Mouse (Mus musculus): Measurements from ENCODE around the gene Gm49378.

Gene Gm49378

DNA sequence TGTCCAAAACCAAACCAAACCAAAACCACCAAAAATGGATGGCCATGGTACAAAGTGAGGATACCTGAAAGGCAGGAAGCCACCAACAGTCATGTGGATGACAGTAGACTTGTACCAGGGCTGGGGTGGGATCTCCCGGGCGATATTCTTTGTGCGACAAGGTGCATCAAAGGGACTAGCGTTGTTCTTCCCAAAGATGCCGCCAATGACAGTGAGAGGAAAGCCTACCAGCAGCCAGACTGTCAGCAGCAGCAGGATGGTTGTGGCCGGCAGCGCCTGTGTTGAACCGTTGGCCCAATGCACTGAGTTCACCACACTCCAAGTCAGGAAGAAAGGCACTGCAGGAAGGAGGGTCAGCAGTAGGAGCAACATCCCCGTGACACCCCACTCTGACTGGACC lies at the start of gene Gm49378:
TSS of gene Gm49378 (minus strand) at position 101 of the 400 bp plus-strand sequence.
- no peak for DNase-seq (ENCODE audit: low spot score in 2 of 2)

DNA sequence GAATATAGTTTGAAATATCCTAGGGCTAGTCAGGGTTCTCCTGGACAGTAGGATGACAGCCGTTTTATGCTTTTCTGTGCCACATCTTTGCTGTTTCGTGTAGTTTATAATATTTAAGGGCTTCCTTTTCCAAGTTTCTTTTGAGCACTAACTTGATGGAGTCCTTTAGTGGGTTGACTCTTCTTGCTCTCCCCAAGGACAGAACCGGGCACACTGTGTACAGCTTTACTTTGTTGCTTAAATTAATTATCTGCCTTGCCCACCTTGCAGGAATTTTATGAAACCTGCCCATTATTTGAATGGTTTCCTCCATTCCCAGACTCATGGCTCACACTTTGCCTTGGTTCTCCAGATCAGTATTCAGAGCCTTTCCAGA lies 44.4 kb upstream of the Gm49378 start:
- no peak for DNase-seq (ENCODE audit: low spot score in 2 of 2)

DNA sequence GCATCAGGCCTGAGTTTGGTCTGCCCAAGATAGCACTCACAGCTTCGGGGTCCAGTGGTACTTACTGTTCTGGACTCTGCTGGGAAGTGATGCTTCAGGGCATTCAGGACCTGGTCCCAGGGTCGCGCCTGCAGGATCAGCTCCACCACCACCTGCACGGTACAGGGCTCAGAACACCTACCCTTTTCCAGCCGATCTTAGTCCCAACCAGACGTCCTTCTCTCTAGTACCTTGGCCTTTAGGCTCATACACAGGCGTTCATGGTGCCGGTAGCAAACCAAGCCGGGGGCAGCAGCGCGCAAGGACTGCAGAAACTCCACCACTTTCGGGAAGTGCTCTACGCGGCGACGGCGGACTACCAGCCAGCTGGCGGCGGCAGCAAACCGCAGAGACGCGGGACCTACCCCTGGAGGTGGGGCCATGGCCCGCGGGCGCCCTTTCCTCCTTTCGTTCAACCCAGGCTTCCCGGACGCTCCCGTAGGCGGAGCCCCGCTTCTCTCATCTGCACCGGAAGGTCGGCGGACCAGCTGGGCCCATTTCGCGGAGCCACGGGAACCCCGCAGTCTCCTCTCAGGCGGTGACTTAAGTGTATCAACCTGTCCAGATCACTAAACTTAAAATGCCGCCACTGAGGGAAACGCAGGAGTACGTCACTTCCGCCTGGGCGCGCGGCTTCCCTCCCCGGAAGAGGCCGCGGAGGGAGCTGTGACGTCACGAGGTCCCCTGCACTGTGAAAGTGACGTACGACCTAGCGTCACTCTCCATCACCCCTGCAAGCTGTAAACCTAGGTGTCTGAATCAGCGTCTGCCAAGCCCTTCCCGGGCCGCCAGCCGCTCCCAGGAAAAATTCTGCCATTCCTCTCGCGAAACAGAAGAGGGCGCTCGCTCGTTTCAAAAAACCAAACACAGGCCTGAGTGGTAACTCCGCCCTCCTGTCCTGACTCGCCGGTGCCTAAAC lies 43.7 kb upstream of the Gm49378 start, which contains the start of gene Tinf2:
TSS of gene Tinf2 (minus strand) at position 661 of the 958 bp plus-strand sequence.
- DNase-seq (ENCODE audit: low spot score in 2 of 2), result peak; percentile 88

DNA sequence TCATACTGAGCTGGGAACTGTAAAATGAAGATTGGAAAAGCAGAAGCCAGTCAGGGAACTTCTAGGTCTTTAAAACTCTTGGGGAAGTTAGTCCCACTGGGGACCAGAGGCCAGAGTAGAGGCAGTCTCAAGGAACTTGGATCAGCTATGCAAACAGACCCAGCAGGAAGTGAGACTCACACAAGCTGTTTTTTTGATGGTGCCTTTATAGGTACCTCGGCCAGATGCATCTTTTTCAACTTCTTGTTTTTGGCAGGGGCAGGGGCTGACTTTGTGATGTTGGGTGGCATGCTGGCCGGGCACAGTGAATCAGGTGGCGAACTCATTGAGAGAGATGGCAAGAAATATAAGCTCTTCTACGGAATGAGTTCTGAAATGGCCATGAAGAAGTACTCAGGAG lies 39.9 kb upstream of the Gm49378 start:
- DNase-seq (ENCODE audit: low spot score in 2 of 2), result no peak

DNA sequence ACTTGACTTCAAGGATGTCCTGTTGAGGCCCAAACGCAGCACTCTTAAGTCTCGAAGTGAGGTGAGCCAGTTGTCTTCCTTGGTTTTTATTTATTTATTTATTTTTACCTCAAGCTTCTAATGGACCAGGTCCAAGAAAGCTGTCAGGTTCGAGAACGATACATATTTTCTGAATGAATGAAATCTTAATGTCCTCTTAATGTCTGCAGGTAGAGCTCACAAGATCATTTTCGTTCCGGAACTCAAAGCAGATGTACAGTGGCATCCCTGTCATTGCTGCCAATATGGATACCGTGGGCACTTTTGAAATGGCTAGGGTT lies 35.0 kb upstream of the Gm49378 start:
- DNase-seq (ENCODE audit: low spot score in 2 of 2), result no peak

DNA sequence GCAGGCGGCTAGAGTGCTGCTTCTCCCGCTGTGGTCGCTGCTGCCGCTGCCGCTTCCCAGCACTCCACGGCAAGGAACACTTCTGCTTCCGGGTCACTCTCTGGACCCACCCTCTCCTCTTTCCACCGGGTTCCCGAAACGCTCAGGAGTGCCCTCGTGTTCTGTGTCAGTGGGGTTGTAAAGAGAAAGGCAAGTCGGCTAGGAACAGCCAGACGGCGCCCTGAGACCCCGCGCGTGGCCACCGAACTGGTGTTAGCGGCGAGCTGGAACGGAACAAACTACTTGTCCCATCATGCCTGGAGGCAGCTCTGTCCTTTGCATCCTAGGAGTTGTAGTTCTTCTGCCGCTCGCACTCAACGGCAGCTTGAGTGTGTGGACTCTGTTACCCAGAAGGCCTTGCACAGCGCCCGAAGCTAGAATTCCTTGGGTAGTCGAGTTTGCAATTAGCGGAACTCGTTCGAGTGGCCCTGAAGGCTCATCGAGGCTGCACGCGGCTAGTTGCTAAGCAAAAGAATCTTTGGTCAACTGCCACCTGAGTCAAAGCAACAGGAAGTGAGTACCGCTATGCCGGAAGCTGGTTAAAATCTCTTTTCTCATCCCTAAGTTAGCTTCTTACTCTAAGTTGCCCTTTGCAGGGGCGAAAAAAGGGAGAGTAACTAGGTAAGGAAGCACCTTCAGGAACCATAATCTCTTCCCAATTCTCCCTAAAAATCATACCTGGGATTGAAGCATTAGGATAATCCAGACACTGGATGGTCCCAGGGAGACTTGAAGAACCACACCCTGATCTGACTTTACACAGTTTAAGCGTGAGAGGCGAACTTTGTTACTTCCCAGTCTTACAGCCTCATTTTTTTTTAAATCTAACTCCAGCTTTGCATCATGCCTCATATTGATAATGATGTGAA lies 34.4 kb upstream of the Gm49378 start, which contains the start of the genes Gmpr2 and Nedd8:
TSS of gene Gmpr2 (plus strand) at position 109 of the 908 bp plus-strand sequence.
TSS of gene Nedd8 (minus strand) at position 292 of the 908 bp plus-strand sequence.
- peak; percentile 90 to 97 for DNase-seq (ENCODE audit: low spot score in 2 of 2)

DNA sequence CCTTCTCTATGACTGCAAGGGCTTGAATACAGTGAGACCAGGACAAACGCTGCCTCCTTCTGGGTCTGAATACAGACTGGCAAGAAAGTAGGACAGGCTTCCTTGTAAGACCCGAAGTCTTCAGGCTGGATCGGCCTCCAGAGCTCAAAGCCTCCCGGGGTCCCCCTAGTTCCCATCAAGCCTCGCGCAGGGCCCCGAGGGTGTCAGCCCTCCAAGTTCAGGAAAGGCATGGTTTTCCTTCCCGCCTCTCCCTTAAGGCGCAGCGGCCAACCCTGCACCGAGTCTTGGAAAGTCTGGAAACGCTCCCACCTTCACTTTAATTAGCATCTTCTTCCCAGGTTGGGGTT lies 33.8 kb upstream of the Gm49378 start:
- no peak for DNase-seq (ENCODE audit: low spot score in 2 of 2)

DNA sequence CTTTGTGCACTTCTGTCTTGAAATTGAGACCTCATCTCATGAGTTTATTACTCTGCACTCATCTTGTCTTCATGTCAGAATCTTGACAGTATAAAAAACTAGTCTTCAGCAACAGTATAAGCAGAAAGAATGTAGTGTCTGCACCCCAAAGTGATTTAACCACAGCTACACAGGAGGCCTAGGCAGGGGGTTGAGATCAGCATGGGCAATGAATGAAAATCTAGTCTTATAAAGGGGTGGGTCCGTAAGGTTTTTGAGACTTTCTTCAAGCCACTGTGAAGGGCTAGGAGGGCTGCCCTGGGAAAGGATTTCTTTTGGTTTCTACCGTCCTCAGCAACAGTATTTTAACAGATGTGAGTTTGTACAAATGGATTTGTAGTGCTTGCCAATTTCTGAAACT lies 22.9 kb upstream of the Gm49378 start:
- DNase-seq (ENCODE audit: low spot score in 2 of 2), result no peak

DNA sequence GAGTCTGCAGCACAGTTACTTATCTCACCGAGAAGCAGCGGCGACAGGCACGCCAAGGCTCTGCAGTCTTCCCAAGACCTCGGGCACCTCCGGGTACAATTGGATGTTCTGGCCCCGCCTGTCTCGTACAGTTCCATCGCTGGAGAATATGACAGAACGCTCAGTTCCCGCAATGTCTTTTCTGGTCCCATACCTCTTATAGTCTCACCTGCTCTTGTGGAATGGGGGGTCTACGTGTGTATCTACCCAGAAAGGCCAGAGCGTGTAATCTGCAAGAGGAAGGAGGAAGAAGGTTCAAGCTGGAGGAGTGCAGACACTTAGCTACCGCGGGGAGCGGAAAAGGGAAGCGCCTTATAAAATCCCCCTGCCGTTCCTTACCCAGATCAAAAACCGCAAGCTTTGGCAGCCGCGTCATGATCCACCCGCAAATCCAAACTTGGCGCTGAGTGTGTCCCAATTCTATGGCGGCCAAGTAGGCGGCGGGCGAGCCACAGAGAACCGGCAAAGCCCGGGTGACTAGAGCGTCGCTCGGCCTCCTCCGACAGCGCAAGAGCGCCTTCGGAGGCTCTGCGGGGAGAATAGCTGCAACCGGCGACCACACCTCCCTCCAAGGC lies 22.4 kb upstream of the Gm49378 start, which contains the start of gene Mdp1:
TSS of gene Mdp1 (minus strand) at position 549 of the 614 bp plus-strand sequence.
- DNase-seq (ENCODE audit: low spot score in 2 of 2), result peak; percentile 64 to 69

DNA sequence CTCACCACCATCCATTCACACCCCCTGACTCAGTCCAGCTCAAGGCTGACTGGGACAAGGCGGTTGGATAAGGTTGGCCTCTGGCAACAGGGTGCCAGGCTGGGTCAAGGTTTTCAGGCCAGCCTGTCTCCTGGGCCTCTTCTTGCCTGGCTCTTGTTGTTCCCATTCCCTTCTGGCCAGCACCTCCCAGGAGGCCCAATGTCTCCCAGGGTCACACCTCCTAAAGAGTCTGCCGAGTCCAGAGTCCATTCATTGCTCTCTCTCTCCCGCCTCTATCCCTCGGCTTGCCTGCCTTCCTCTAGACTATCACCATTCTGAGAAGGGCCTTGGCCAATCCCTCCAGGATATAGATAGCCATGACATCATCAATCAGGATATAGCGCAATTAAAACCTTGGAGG lies 20.3 kb upstream of the Gm49378 start:
- no peak for DNase-seq (ENCODE audit: low spot score in 2 of 2)

DNA sequence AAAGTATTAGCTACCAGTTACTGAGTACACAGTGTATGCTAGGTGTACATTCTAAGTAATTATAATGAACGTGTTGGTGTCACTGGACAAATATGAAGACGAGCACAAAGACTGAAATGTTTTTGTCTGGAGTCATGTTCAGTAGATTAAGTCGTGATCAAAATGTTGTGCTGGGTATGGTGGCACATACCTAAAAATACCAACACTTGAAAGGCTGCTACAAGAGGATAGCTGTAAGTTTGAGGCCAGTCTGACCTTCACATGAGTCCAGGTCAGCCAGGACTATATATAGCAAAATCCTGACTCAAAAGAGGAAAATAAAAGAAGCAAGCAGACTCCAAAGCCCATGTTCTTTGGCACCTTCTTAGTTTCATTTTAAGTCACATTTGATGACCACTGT lies 19.2 kb upstream of the Gm49378 start:
- DNase-seq (ENCODE audit: low spot score in 2 of 2), result no peak

DNA sequence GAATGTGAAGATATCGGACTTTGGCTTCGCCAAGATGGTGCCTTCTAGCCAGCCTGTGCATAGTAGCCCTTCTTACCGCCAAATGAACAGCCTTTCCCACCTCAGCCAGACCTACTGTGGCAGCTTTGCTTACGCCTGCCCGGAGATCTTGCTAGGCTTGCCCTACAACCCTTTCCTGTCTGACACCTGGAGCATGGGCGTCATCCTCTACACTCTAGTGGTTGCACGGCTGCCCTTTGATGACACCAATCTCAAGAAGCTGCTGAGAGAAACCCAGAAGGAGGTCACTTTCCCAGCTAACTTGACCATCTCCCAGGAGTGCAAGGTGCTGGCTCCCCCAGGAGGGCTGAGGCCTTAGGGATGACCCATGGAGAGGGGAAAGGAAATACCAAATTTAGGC lies 13.8 kb upstream of the Gm49378 start:
- no peak for DNase-seq (ENCODE audit: low spot score in 2 of 2)

DNA sequence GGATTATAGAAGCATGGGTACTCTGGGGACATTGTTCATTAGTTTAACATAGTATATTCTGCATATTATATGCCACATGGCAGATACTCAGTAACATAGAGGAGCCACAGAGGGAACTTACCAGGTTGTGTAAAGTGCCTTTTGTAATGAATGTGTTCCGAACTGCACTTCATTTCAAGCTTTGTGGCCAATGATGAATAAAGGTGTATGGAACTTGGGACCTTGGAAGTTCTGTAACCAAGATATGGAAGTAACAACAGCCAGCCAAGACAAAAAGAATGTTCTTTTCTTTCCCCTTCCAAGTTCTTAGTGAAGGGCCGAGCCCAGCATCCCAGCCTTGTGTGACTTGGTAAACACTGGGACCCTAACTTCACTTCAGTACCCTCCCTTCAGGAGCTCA lies 12.2 kb upstream of the Gm49378 start, which contains the start of gene Tssk4:
TSS of gene Tssk4 (plus strand) at position 301 of the 400 bp plus-strand sequence.
- DNase-seq (ENCODE audit: low spot score in 2 of 2), result no peak

DNA sequence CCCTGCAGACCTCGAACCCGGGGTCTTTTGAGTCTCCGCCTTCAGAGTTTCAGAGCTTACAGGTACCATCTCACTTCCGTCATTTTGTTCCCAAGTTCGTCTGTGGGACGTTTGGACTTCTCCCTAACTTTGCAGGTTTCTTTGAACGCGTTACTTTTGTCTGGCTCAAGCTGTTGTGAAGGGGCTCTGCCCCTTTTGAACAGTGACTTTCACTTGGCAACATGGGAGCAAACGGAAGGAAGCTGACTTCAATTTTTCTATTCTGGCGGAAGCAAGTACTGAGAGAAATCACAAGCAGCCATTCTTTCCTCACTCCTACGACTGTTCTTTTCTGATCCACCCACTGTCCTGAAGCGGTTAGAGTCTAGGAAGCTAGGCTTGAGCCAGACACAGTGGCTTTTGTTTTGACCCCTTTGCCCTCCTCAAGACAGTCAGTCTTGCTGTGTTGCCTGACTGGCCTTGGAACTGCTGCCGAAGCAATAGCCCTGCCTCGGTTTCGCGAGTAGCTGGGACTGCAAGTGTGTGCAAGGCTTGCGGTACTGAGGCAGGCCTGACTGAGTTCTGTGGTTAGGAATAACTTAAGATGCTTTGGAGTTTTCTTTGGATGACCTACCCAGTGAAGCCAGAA lies 6.7 kb upstream of the Gm49378 start:
- no peak for DNase-seq (ENCODE audit: low spot score in 2 of 2)

DNA sequence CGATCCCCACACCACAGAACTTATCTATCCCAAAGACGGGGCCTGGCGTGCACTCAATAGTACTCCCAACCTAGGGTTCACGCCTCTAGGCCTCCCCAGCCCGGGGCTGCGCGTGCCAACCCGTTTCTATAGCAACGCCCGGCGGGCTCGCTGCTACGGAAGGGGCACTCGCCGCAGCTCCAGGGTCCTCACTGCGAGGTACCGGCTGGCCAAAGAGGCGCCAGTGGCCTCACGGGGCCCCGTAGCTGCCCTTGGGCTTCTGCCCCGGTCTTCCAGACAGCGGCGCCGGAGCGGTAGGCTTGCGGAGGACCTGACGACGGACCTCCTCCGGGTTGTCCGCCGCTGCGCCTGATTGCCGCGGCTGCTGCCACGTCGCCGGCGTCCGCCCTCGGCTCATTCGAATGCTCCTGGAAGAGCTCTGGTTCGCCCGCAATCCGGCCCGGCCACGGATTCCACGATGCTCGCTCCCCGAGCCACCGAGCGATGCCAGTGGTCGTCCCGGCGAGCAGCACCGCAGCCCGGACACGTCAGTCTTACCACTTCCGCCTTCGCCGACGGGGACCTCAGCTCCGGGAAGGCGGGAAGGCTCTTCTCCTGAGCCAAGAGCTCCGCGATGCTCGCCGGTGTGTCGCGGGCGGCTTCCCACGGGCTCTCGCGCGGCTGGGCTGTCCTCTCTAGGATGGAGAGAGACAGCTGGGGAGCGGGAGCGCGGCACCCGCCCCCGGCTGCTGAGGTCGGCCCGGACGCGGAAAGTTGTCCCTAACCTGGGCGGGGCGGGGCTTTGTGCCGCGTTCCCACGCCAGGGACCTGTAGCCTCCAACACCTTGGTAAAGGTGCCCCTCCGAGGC lies 5.6 kb upstream of the Gm49378 start, which contains the start of gene Tm9sf1:
TSS of gene Tm9sf1 (minus strand) at position 747 of the 848 bp plus-strand sequence.
- peak; percentile 79 to 96 for DNase-seq (ENCODE audit: low spot score in 2 of 2)

DNA sequence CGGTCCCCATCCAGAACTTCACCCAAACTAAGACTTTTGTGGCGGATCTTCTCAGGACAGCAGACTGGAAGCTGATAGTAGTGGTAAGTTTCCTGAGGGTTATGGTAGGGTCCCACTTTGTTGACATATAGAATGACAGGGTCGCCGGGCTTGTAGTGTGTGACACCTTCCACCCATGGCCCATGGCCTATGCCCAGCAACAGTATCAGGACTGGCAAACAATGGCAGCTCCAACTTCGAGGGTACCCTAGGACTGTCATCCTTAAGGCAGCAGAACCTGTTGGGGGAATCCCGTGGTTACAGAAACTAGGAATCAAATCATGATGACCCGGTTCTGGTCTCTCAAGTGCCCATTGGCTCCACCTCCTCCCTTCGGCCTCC lies 5.0 kb upstream of the Gm49378 start:
- DNase-seq (ENCODE audit: low spot score in 2 of 2), result no peak

DNA sequence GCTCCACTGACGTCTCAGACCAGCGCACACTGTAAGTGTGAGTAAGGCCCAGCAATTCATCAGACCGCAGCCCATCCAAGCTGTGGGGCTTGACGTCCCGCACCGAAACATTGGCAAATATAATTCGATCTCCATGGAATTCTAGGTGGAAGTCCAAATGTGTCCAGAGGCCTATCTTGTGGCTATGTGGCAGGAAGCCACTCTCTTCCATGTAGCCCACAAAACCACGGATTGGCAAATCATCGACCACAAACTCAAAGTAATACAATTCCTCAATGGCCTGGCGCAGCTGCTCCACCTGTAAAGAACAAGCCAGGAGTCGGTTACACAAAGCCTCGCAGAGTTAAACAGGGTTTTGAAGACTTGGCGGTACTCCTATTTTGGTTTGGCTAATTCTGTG lies 3.6 kb upstream of the Gm49378 start:
- no peak for DNase-seq (ENCODE audit: low spot score in 2 of 2)

DNA sequence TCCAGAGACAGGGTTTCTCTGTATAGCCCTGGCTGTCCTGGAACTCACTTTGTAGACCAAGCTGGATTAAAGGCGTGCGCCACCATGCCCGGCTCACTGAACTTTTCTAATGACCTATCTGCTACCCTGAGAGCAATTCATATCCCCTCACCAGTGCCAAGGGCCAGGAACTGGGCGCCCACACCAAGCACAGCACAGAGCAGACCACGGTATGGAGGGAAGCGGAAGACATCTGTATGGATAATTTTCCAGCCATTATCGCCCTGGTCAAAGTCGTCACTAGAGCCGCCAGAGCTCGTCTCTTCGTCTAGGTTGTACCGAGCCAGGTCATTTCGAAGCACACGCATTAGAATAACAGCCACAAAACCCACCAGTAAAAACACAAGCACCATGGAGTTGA lies 3.1 kb upstream of the Gm49378 start:
- DNase-seq (ENCODE audit: low spot score in 2 of 2), result no peak

DNA sequence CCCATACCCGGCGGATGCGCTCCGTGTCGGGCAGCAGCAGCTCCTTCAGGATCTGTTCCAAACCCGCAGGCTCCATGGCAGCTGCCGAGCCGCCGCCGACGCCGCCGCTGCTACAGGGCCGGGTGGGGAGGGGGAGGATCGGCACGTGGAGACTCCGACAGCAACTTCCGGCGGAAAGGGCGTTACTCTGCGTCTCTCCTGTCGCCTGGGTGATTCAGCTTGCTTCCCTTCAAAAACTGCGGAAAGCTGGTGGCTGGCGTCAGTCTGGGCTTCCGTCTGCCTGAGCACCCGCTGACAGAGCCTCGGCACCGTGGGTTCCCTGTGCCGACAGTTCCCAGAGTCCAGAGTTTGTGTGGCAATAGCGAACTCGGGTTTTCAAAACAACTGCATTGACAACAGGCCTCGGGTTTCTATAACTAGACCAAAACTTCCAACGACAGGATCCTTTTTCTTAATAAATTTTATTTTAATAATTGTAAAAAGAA lies 2.1 kb downstream of the Gm49378 start, which contains the start of gene Ipo4:
TSS of gene Ipo4 (minus strand) at position 435 of the 485 bp plus-strand sequence.
- DNase-seq (ENCODE audit: low spot score in 2 of 2), result peak in 1 of 2 experiments; percentile 81
